Mouse (Mus musculus): ENCODE measurements around the gene Lamtor1. TPM values are rescaled to one million over a fixed set of nuclear protein-coding genes. Genes with fewer than 3 reads are reported as not detected.

Gene Lamtor1
- polyA plus RNA-seq, 1 experiment from 2014 or later, result 161 TPM

GRCm38 (mm10) chr7:101867482-101867881 lies 38.2 kb upstream of the Lamtor1 start:
- 98% methylated on average over 4 of the region's 4 CpGs for WGBS
- no peak for DNase-seq
- no peak for TF ChIP-seq CTCF (IDR thresholded peaks at IDR 0.05; ENCODE audit: low read depth)

GRCm38 (mm10) chr7:101868241-101869162 lies 37.2 kb upstream of the Lamtor1 start:
- Histone ChIP-seq H3K36me3 (ENCODE audit: insufficient read depth) (no peaks in the 10 kb centered on the region), H3K27ac (ENCODE audit: low read depth) (no peak overlapping the region), H3K9me3 (ENCODE audit: low read depth, low read length) (no peaks in the 10 kb centered on the region), H3K4me2 (no peak overlapping the region), H3K4me3 (ENCODE audit: low read depth, low read length) (no peak overlapping the region), H3K4me1 (ENCODE audit: insufficient read depth) (no peaks in the 10 kb centered on the region), H3K27me3 (ENCODE audit: insufficient read depth, low read length) (no peaks in the 10 kb centered on the region), H3K9ac (no peak overlapping the region)
- no peak for TF ChIP-seq CTCF (IDR thresholded peaks at IDR 0.05; ENCODE audit: low read depth)
- ATAC-seq (ENCODE audit: insufficient read depth), result no peak
- 59% methylated on average over 13 of the region's 13 CpGs for WGBS
- DNase-seq, result peak; percentile 37

More at GRCm38 (mm10) chr7:101867482-101867881, 38.2 kb upstream of the Lamtor1 start:
- Histone ChIP-seq H3K4me1 (ENCODE audit: insufficient read depth) (no peaks in the 10 kb centered on the region), H3K36me3 (ENCODE audit: insufficient read depth) (no peaks in the 10 kb centered on the region), H3K4me2 (no peak overlapping the region), H3K9me3 (ENCODE audit: low read depth, low read length) (no peaks in the 10 kb centered on the region), H3K4me3 (ENCODE audit: low read depth, low read length) (no peak overlapping the region), H3K27me3 (ENCODE audit: insufficient read depth, low read length) (no peaks in the 10 kb centered on the region), H3K9ac (no peak overlapping the region), H3K27ac (ENCODE audit: low read depth) (no peak overlapping the region)
- no peak for ATAC-seq (ENCODE audit: insufficient read depth)

GRCm38 (mm10) chr7:101869163-101869500 lies 36.6 kb upstream of the Lamtor1 start:
- ATAC-seq (ENCODE audit: insufficient read depth), result no peak
- Histone ChIP-seq H3K9ac (no peak overlapping the region), H3K27me3 (ENCODE audit: insufficient read depth, low read length) (no peaks in the 10 kb centered on the region), H3K36me3 (ENCODE audit: insufficient read depth) (no peaks in the 10 kb centered on the region), H3K27ac (ENCODE audit: low read depth) (no peak overlapping the region), H3K4me2 (no peak overlapping the region), H3K9me3 (ENCODE audit: low read depth, low read length) (no peaks in the 10 kb centered on the region), H3K4me3 (ENCODE audit: low read depth, low read length) (no peak overlapping the region), H3K4me1 (ENCODE audit: insufficient read depth) (no peaks in the 10 kb centered on the region)
- whole genome bisulfite sequencing, result 71% methylated on average over 7 of the region's 7 CpGs
- no peak for DNase-seq
- no peak for TF ChIP-seq CTCF (IDR thresholded peaks at IDR 0.05; ENCODE audit: low read depth)

- DNase-seq (no peak), ATAC-seq (ENCODE audit: insufficient read depth) (no peak)
- no peak within 1 kb of the TSS for H3K4me3 ChIP-seq (ENCODE audit: low read depth, low read length)
- H3K9ac ChIP-seq, result no peak within 1 kb of the TSS
- TF ChIP-seq CTCF (IDR thresholded peaks at IDR 0.05; ENCODE audit: low read depth), result no peak
- no peaks in the 10 kb centered on the region for H3K36me3 ChIP-seq (ENCODE audit: insufficient read depth)
- H3K4me1 ChIP-seq (ENCODE audit: insufficient read depth), result no peaks in the 10 kb centered on the region
- no peaks in the 10 kb centered on the region for H3K9me3 ChIP-seq (ENCODE audit: low read depth, low read length)
- no peak within 1 kb of the TSS for H3K4me2 ChIP-seq
- no peaks in the 10 kb centered on the region for H3K27me3 ChIP-seq (ENCODE audit: insufficient read depth, low read length)
- WGBS, result 64% methylated on average over 2 of the region's 2 CpGs
- peak within 1 kb of the TSS; percentile 33; the same call in 1 of the 2 replicates for H3K27ac ChIP-seq (ENCODE audit: low read depth)
Observed at GRCm38 (mm10) chr7:101870629-101871028, 35.1 kb upstream of the Lamtor1 start, which contains the start of gene Folr1. TSS of gene Folr1 (minus strand) at chr7:101870788.

GRCm38 (mm10) chr7:101871296-101871695 lies 34.4 kb upstream of the Lamtor1 start:
- ATAC-seq (ENCODE audit: insufficient read depth) (peak; percentile 58; the same call in 1 of the 2 replicates), DNase-seq (peak; percentile 55)
- TF ChIP-seq CTCF (IDR thresholded peaks at IDR 0.05; ENCODE audit: low read depth), result no peak
- Histone ChIP-seq H3K9ac (no peak overlapping the region), H3K27me3 (ENCODE audit: insufficient read depth, low read length) (no peaks in the 10 kb centered on the region), H3K27ac (ENCODE audit: low read depth) (peak overlapping the region; percentile 33; the same call in 1 of the 2 replicates), H3K4me2 (no peak overlapping the region), H3K4me3 (ENCODE audit: low read depth, low read length) (no peak overlapping the region), H3K9me3 (ENCODE audit: low read depth, low read length) (no peaks in the 10 kb centered on the region), H3K36me3 (ENCODE audit: insufficient read depth) (no peaks in the 10 kb centered on the region), H3K4me1 (ENCODE audit: insufficient read depth) (no peaks in the 10 kb centered on the region)
- 36% methylated on average over 3 of the region's 3 CpGs for WGBS

- ATAC-seq (ENCODE audit: insufficient read depth) (no peak), DNase-seq (no peak)
- no peak for TF ChIP-seq CTCF (IDR thresholded peaks at IDR 0.05; ENCODE audit: low read depth)
- Histone ChIP-seq H3K4me3 (ENCODE audit: low read depth, low read length) (no peak overlapping the region), H3K4me1 (ENCODE audit: insufficient read depth) (no peaks in the 10 kb centered on the region), H3K4me2 (no peak overlapping the region), H3K27me3 (ENCODE audit: insufficient read depth, low read length) (no peaks in the 10 kb centered on the region), H3K36me3 (ENCODE audit: insufficient read depth) (no peaks in the 10 kb centered on the region), H3K9ac (no peak overlapping the region), H3K9me3 (ENCODE audit: low read depth, low read length) (no peaks in the 10 kb centered on the region), H3K27ac (ENCODE audit: low read depth) (no peak overlapping the region)
- 88% methylated on average over 1 of the region's 1 CpGs for WGBS
Observed at GRCm38 (mm10) chr7:101875978-101876377, 29.7 kb upstream of the Lamtor1 start.

GRCm38 (mm10) chr7:101880855-101881254 lies 24.8 kb upstream of the Lamtor1 start:
- Histone ChIP-seq H3K4me1 (ENCODE audit: insufficient read depth) (no peaks in the 10 kb centered on the region), H3K4me2 (no peak overlapping the region), H3K9me3 (ENCODE audit: low read depth, low read length) (no peaks in the 10 kb centered on the region), H3K4me3 (ENCODE audit: low read depth, low read length) (no peak overlapping the region), H3K27ac (ENCODE audit: low read depth) (no peak overlapping the region), H3K36me3 (ENCODE audit: insufficient read depth) (no peaks in the 10 kb centered on the region), H3K27me3 (ENCODE audit: insufficient read depth, low read length) (no peaks in the 10 kb centered on the region), H3K9ac (no peak overlapping the region)
- ATAC-seq (ENCODE audit: insufficient read depth) (no peak), DNase-seq (no peak)
- no peak for TF ChIP-seq CTCF (IDR thresholded peaks at IDR 0.05; ENCODE audit: low read depth)
- 66% methylated on average over 4 of the region's 4 CpGs for WGBS
